Mouse (Mus musculus): ENCODE results near the gene Tpm1. TPM values are rescaled to one million over a fixed set of nuclear protein-coding genes. Genes with fewer than 3 reads are reported as not detected.

Tpm1 gene
- polyA plus RNA-seq (2015; fragmentation: Nextera tagmentation; extraction: Ambion mirVana): 577 and 637 TPM in 2 replicates

DNA sequence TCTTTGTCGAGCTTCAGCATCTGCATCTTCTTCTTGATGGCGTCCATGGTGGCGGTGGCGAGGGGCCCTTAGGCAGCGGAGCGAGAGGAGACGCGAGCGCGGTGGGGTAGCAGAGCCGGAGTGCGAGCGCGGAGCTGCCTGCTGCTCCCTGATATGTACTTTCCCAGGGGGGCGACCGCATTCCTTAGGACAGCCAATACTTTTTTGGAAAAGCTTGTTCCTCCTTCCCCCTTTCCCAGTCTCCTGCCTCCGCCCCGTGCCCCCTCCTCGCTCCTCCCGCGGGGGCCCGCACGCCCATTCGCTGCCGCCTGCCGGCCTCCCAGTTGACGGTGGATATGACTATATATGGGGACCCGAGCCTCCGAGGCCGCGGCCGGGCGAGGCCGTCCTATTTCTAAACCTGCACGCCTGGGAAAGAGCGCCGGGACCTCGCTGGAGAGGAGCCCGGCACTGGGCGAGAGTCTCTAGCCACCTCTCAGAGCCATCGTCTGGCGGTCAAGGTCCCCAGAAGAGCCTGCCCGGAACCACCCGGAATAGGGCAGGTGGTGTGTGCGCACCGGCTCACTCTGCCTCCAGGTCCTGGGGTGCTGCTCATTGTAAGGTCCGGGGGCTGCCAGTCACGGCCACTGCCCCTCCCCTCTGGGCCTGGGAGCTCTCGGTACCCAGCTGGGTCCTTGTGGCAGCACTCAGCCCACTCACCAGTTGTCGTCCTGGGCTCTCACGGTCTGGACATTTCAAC lies at the start of gene Tpm1:
Gene Tpm1, minus strand, starts transcription at position 321 of the 739 bp plus-strand sequence.
- Histone ChIP-seq H3K36me3 (ENCODE audit: insufficient read depth, low read length) (no peaks in the 10 kb centered on the region), H3K4me3 (replicated peaks; ENCODE audit: low read depth, low read length) (peak within 1 kb of the TSS; percentile 75), H3K9ac (ENCODE audit: low read depth, low read length) (peak within 1 kb of the TSS; percentile 81), H3K9me3 (replicated peaks; ENCODE audit: low read length) (no peaks in the 10 kb centered on the region), H3K4me2 (ENCODE audit: low read length) (peak within 1 kb of the TSS; percentile 87), H3K27ac (peak within 1 kb of the TSS; percentile 90), H3K27me3 (ENCODE audit: insufficient read depth, low read length) (no peaks in the 10 kb centered on the region), H3K4me1 (replicated peaks; ENCODE audit: insufficient read depth, low read length) (0 out of 2 replicates have a peak, but pooled peaks cover 16% of the 10 kb centered on the region)
- DNase-seq (ENCODE audit: low spot score) (peak; percentile 94), ATAC-seq (replicated peaks; ENCODE audit: low FRiP score, low read depth) (peak; percentile 53)
- peak; percentile 39; the same call in 1 of the 2 replicates for TF ChIP-seq CTCF (IDR thresholded peaks at IDR 0.05; ENCODE audit: low read depth)
- under 1% methylated on average over 50 of the region's 51 CpGs for WGBS

DNA sequence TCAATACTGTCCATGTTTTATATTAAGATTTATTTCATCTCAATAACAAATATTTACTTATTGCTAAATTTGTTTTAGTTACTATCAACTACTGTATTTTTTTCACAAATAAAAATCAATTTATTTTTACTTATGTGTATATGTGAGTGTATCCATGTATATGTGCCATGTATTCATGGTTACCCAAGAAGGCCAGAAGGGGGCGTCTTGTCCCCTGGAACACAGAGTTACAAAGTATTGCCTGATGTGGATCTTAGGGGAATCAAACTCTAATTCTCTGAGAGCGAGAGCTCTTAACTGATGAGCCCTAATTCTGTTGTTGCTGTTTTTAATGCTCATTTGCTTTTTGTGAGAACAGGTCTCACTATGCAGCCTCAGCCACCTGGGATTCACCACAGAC lies 45.2 kb upstream of the Tpm1 start:
- Histone ChIP-seq H3K36me3 (ENCODE audit: insufficient read depth, low read length) (no peaks in the 10 kb centered on the region), H3K4me3 (replicated peaks; ENCODE audit: low read depth, low read length) (no peak overlapping the region), H3K9ac (ENCODE audit: low read depth, low read length) (no peak overlapping the region), H3K4me2 (ENCODE audit: low read length) (no peak overlapping the region), H3K27ac (no peak overlapping the region), H3K9me3 (replicated peaks; ENCODE audit: low read length) (no peaks in the 10 kb centered on the region), H3K27me3 (ENCODE audit: insufficient read depth, low read length) (no peaks in the 10 kb centered on the region), H3K4me1 (replicated peaks; ENCODE audit: insufficient read depth, low read length) (0 out of 2 replicates have a peak, but pooled peaks cover 4% of the 10 kb centered on the region)
- 93% methylated on average over 2 of the region's 2 CpGs for WGBS
- no peak; the same call in 1 of the 2 replicates for TF ChIP-seq CTCF (IDR thresholded peaks at IDR 0.05; ENCODE audit: low read depth)
- ATAC-seq (replicated peaks; ENCODE audit: low FRiP score, low read depth) (no peak), DNase-seq (ENCODE audit: low spot score) (no peak)

- WGBS: 71% methylated on average over 4 of the region's 4 CpGs
- Histone ChIP-seq H3K9me3 (replicated peaks; ENCODE audit: low read length) (no peaks in the 10 kb centered on the region), H3K36me3 (ENCODE audit: insufficient read depth, low read length) (no peaks in the 10 kb centered on the region), H3K4me3 (replicated peaks; ENCODE audit: low read depth, low read length) (no peak overlapping the region), H3K27me3 (ENCODE audit: insufficient read depth, low read length) (no peaks in the 10 kb centered on the region), H3K4me1 (replicated peaks; ENCODE audit: insufficient read depth, low read length) (0 out of 2 replicates have a peak, but pooled peaks cover 4% of the 10 kb centered on the region), H3K4me2 (ENCODE audit: low read length) (no peak overlapping the region), H3K9ac (ENCODE audit: low read depth, low read length) (no peak overlapping the region), H3K27ac (peak overlapping the region; percentile 51; the same call in 1 of the 2 replicates)
- no peak for DNase-seq (ENCODE audit: low spot score)
- TF ChIP-seq CTCF (IDR thresholded peaks at IDR 0.05; ENCODE audit: low read depth): no peak
- ATAC-seq (replicated peaks; ENCODE audit: low FRiP score, low read depth): no peak
Observed at GRCm38 (mm10) chr9:67092210-67092609, 43.0 kb upstream of the Tpm1 start.

- no peak for TF ChIP-seq CTCF (IDR thresholded peaks at IDR 0.05; ENCODE audit: low read depth)
- no peak for ATAC-seq (replicated peaks; ENCODE audit: low FRiP score, low read depth)
Observed at GRCm38 (mm10) chr9:67091598-67091997, 42.4 kb upstream of the Tpm1 start.

DNA sequence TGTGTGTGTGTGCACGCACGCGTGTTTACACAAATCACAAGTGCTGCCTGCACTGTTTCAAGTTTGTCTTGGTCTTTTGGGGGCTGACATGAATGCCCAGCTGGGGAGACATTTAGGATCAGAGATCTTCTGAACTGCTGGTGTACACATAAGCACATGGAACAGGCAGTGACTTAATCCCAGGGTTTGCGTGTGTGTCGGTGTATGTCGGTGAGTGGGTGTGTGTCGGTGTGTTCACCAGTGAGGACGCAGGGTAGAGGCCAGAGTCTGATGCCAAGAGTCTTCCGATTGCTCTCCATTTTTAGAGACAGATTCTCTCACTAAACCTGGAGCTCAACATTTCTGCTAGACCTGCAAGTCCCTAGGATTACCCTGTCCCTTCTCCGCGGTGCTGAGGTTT lies 41.9 kb upstream of the Tpm1 start:
- ATAC-seq (replicated peaks; ENCODE audit: low FRiP score, low read depth) (no peak), DNase-seq (ENCODE audit: low spot score) (no peak)
- Histone ChIP-seq H3K4me3 (replicated peaks; ENCODE audit: low read depth, low read length) (no peak overlapping the region), H3K27ac (no peak overlapping the region), H3K27me3 (ENCODE audit: insufficient read depth, low read length) (no peaks in the 10 kb centered on the region), H3K4me2 (ENCODE audit: low read length) (no peak overlapping the region), H3K9ac (ENCODE audit: low read depth, low read length) (no peak overlapping the region), H3K9me3 (replicated peaks; ENCODE audit: low read length) (no peaks in the 10 kb centered on the region), H3K36me3 (ENCODE audit: insufficient read depth, low read length) (no peaks in the 10 kb centered on the region), H3K4me1 (replicated peaks; ENCODE audit: insufficient read depth, low read length) (0 out of 2 replicates have a peak, but pooled peaks cover 4% of the 10 kb centered on the region)
- TF ChIP-seq CTCF (IDR thresholded peaks at IDR 0.05; ENCODE audit: low read depth): no peak
- 88% methylated on average over 11 of the region's 11 CpGs for WGBS

More at GRCm38 (mm10) chr9:67091598-67091997, 42.4 kb upstream of the Tpm1 start:
- Histone ChIP-seq H3K4me1 (replicated peaks; ENCODE audit: insufficient read depth, low read length) (0 out of 2 replicates have a peak, but pooled peaks cover 4% of the 10 kb centered on the region), H3K9me3 (replicated peaks; ENCODE audit: low read length) (no peaks in the 10 kb centered on the region), H3K27ac (no peak overlapping the region; the same call in 1 of the 2 replicates), H3K4me3 (replicated peaks; ENCODE audit: low read depth, low read length) (no peak overlapping the region), H3K36me3 (ENCODE audit: insufficient read depth, low read length) (no peaks in the 10 kb centered on the region), H3K4me2 (ENCODE audit: low read length) (no peak overlapping the region), H3K9ac (ENCODE audit: low read depth, low read length) (no peak overlapping the region), H3K27me3 (ENCODE audit: insufficient read depth, low read length) (no peaks in the 10 kb centered on the region)
- no peak for DNase-seq (ENCODE audit: low spot score)
- 32% methylated on average over 7 of the region's 7 CpGs for WGBS

GRCm38 (mm10) chr9:67090633-67091045 lies 41.4 kb upstream of the Tpm1 start:
- Histone ChIP-seq H3K4me2 (ENCODE audit: low read length) (no peak overlapping the region), H3K9ac (ENCODE audit: low read depth, low read length) (no peak overlapping the region), H3K4me1 (replicated peaks; ENCODE audit: insufficient read depth, low read length) (0 out of 2 replicates have a peak, but pooled peaks cover 4% of the 10 kb centered on the region), H3K27ac (no peak overlapping the region), H3K27me3 (ENCODE audit: insufficient read depth, low read length) (no peaks in the 10 kb centered on the region), H3K9me3 (replicated peaks; ENCODE audit: low read length) (no peaks in the 10 kb centered on the region), H3K4me3 (replicated peaks; ENCODE audit: low read depth, low read length) (no peak overlapping the region), H3K36me3 (ENCODE audit: insufficient read depth, low read length) (no peaks in the 10 kb centered on the region)
- 66% methylated on average over 1 of the region's 1 CpGs for WGBS
- DNase-seq (ENCODE audit: low spot score) (no peak), ATAC-seq (replicated peaks; ENCODE audit: low FRiP score, low read depth) (no peak)
- TF ChIP-seq CTCF (IDR thresholded peaks at IDR 0.05; ENCODE audit: low read depth): no peak

All from kidney, postnatal 0 days (tissue).